Mouse (Mus musculus) MEL (cell line): ENCODE results near the gene Shroom2. TPM values are rescaled to one million over a fixed set of nuclear protein-coding genes. Genes with fewer than 3 reads are reported as not detected.

ENCODE experiments used
- DNase-seq: peaks from one replicate; pipeline ENCODE4 v3.0.0; 2011; ENCODE audit warnings: low read depth, low spot score
- H3K27ac ChIP-seq: 2 replicates; pipeline ENCODE4 v1.5.1; 2012; ENCODE audit warnings: low read depth, mild to moderate bottlenecking, control low read depth, low read length, moderate library complexity; ENCODE audit not compliant: control insufficient read depth
- H3K27me3 ChIP-seq, 2 experiments: fragments of 150-350 bp in 1 of 2; sonication (generic) in 1 of 2; 2 replicates each; pipeline ENCODE4 v1.6.1; 2012; ENCODE audit warnings: low read length in 2 of 2, mild to moderate bottlenecking in 2 of 2, improper control_type of control experiment in 1 of 2, moderate library complexity in 1 of 2; ENCODE audit not compliant: insufficient read depth in 2 of 2, control insufficient read depth in 1 of 2
- H3K36me3 ChIP-seq, 2 experiments: 2 replicates each; pipeline ENCODE4 v1.6.1; 2012 to 2014; ENCODE audit warnings: low read length in 2 of 2, improper control_type of control experiment in 1 of 2, inconsistent platforms in 1 of 2, mild to moderate bottlenecking in 1 of 2; ENCODE audit not compliant: insufficient read depth in 2 of 2, control insufficient read depth in 1 of 2
- H3K4me1 ChIP-seq, 2 experiments: fragments of 150-350 bp in 1 of 2; sonication (generic) in 1 of 2; 2 replicates each; pipeline ENCODE4 v1.6.1; 2012; ENCODE audit warnings: low read length in 2 of 2, improper control_type of control experiment in 1 of 2, mild to moderate bottlenecking in 1 of 2; ENCODE audit not compliant: insufficient read depth in 2 of 2, control insufficient read depth in 1 of 2
- H3K4me3 ChIP-seq, 2 experiments: fragments of 150-350 bp in 1 of 2; sonication (generic) in 1 of 2; 2 replicates each; pipeline ENCODE4 v1.5.1; 2012; ENCODE audit warnings: low read depth in 2 of 2, low read length in 2 of 2, mild to moderate bottlenecking in 2 of 2, moderate library complexity in 2 of 2, control low read depth in 1 of 2, improper control_type of control experiment in 1 of 2; ENCODE audit not compliant: control insufficient read depth in 1 of 2, insufficient read depth in 1 of 2
- H3K79me2 ChIP-seq: 2 replicates; pipeline ENCODE4 v1.6.1; 2012; ENCODE audit warnings: mild to moderate bottlenecking, low read length, moderate library complexity; ENCODE audit not compliant: control insufficient read depth, poor library complexity, insufficient read depth
- H3K9ac ChIP-seq: 2 replicates; pipeline ENCODE4 v1.6.1; 2012; ENCODE audit warnings: low read depth, mild to moderate bottlenecking, control low read depth, low read length, moderate library complexity; ENCODE audit not compliant: control insufficient read depth, poor library complexity, severe bottlenecking
- H3K9me3 ChIP-seq: fragments of 150-350 bp; sonication (generic); replicated peaks from 2 replicates; pipeline ENCODE4 v1.6.1; 2012; ENCODE audit warnings: mild to moderate bottlenecking, low read length, improper control_type of control experiment, moderate library complexity; ENCODE audit not compliant: insufficient read depth
- BHLHE40 ChIP-seq: IDR thresholded peaks from 2 replicates; pipeline ENCODE4 v1.6.1; 2012; ENCODE audit warnings: low read depth, mild to moderate bottlenecking, inconsistent platforms, low read length, improper control_type of control experiment, borderline replicate concordance
- CHD1 ChIP-seq: IDR thresholded peaks from 2 replicates; pipeline ENCODE4 v1.6.1; 2012; ENCODE audit warnings: low read depth, mild to moderate bottlenecking, inconsistent platforms, low read length, improper control_type of control experiment
- CTCF ChIP-seq, 3 experiments: IDR thresholded peaks in 2 of 3; conservative IDR thresholded peaks in 1 of 3; 2 replicates each; pipeline ENCODE4 v1.5.1; 2011 to 2012; ENCODE audit warnings: low read length in 3 of 3, low read depth in 2 of 3, mild to moderate bottlenecking in 2 of 3, improper control_type of control experiment in 1 of 3, inconsistent platforms in 1 of 3, mixed read lengths in 1 of 3, moderate library complexity in 1 of 3; ENCODE audit not compliant: control insufficient read depth in 1 of 3, insufficient read depth in 1 of 3, poor library complexity in 1 of 3, severe bottlenecking in 1 of 3
- E2F4 ChIP-seq: IDR thresholded peaks from 2 replicates; pipeline ENCODE4 v1.6.1; 2011; ENCODE audit warnings: low read depth, low read length, improper control_type of control experiment, borderline replicate concordance
- ELF1 ChIP-seq: IDR thresholded peaks from 2 replicates; pipeline ENCODE4 v1.6.1; 2014; ENCODE audit warnings: low read depth, mild to moderate bottlenecking, inconsistent platforms, low read length, improper control_type of control experiment, moderate library complexity
- EP300 ChIP-seq, 2 experiments: IDR thresholded peaks; 2 replicates each; pipeline ENCODE4 v1.6.1; 2011; ENCODE audit warnings: improper control_type of control experiment in 2 of 2, low read length in 2 of 2, low read depth in 1 of 2, mild to moderate bottlenecking in 1 of 2
- ETS1 ChIP-seq: IDR thresholded peaks from 2 replicates; pipeline ENCODE4 v1.6.1; 2012; ENCODE audit warnings: low read depth, mild to moderate bottlenecking, inconsistent platforms, low read length, improper control_type of control experiment, moderate library complexity
- GATA1 ChIP-seq: IDR thresholded peaks from 2 replicates; pipeline ENCODE4 v1.6.1; 2011; ENCODE audit warnings: low read depth, low read length, improper control_type of control experiment
- HCFC1 ChIP-seq: IDR thresholded peaks from 2 replicates; pipeline ENCODE4 v1.6.1; 2012; ENCODE audit warnings: low read depth, mild to moderate bottlenecking, inconsistent platforms, low read length, improper control_type of control experiment, moderate library complexity
- MAX ChIP-seq: IDR thresholded peaks from 2 replicates; pipeline ENCODE4 v1.6.1; 2011; ENCODE audit warnings: low read length, improper control_type of control experiment
- MXI1 ChIP-seq: IDR thresholded peaks from 2 replicates; pipeline ENCODE4 v1.6.1; 2011; ENCODE audit warnings: mild to moderate bottlenecking, low read depth, low read length, improper control_type of control experiment
- MYB ChIP-seq: IDR thresholded peaks from 2 replicates; pipeline ENCODE4 v1.6.1; 2011; ENCODE audit warnings: mild to moderate bottlenecking, low read depth, low read length, improper control_type of control experiment
- NELFE ChIP-seq: IDR thresholded peaks from 2 replicates; pipeline ENCODE4 v1.6.1; 2011; ENCODE audit warnings: low read depth, low read length, improper control_type of control experiment
- POLR2AphosphoS5 ChIP-seq: IDR thresholded peaks from 2 replicates; pipeline ENCODE4 v1.6.1; 2012; ENCODE audit warnings: low read depth, borderline replicate concordance, mild to moderate bottlenecking, inconsistent platforms, low read length, moderate library complexity, mixed read lengths
- RCOR1 ChIP-seq: IDR thresholded peaks from 2 replicates; pipeline ENCODE4 v1.6.1; 2012; ENCODE audit warnings: low read depth, mild to moderate bottlenecking, inconsistent platforms, low read length, improper control_type of control experiment
- SMC3 ChIP-seq: IDR thresholded peaks from 2 replicates; pipeline ENCODE4 v1.6.1; 2011; ENCODE audit warnings: low read depth, low read length, improper control_type of control experiment
- TAL1 ChIP-seq: IDR thresholded peaks from 2 replicates; pipeline ENCODE4 v1.6.1; 2012; ENCODE audit warnings: mild to moderate bottlenecking, inconsistent platforms, low read length, moderate library complexity, mixed read lengths
- TBP ChIP-seq: IDR thresholded peaks from 2 replicates; pipeline ENCODE4 v1.8.0; 2011; ENCODE audit warnings: low read depth, low read length, improper control_type of control experiment
- UBTF ChIP-seq: IDR thresholded peaks from 2 replicates; pipeline ENCODE4 v1.6.1; 2012; ENCODE audit warnings: low read depth, mild to moderate bottlenecking, inconsistent platforms, low read length, improper control_type of control experiment, moderate library complexity, borderline replicate concordance; ENCODE audit not compliant: insufficient read depth
- USF1 ChIP-seq: IDR thresholded peaks from 2 replicates; pipeline ENCODE4 v1.6.1; 2014; ENCODE audit warnings: low read depth, mild to moderate bottlenecking, inconsistent platforms, low read length, improper control_type of control experiment, moderate library complexity
- USF2 ChIP-seq, 2 experiments: IDR thresholded peaks; 2 replicates each; pipeline ENCODE4 v1.6.1; 2011 to 2012; ENCODE audit warnings: improper control_type of control experiment in 2 of 2, low read length in 2 of 2, borderline replicate concordance in 1 of 2, inconsistent platforms in 1 of 2, low read depth in 1 of 2, mild to moderate bottlenecking in 1 of 2; ENCODE audit not compliant: insufficient read depth in 1 of 2
- ZC3H11A ChIP-seq: IDR thresholded peaks from 2 replicates; pipeline ENCODE4 v1.6.1; 2012; ENCODE audit warnings: low read depth, mild to moderate bottlenecking, inconsistent platforms, low read length, improper control_type of control experiment
- ZKSCAN1 ChIP-seq: IDR thresholded peaks from 2 replicates; pipeline ENCODE4 v1.6.1; 2012; ENCODE audit warnings: low read depth, mild to moderate bottlenecking, inconsistent platforms, low read length, improper control_type of control experiment, moderate library complexity
- ZMIZ1 ChIP-seq: IDR thresholded peaks from 2 replicates; pipeline ENCODE4 v1.6.1; 2012; ENCODE audit warnings: low read depth, mild to moderate bottlenecking, inconsistent platforms, low read length, improper control_type of control experiment, moderate library complexity
- ZNF384 ChIP-seq: IDR thresholded peaks from 2 replicates; pipeline ENCODE4 v1.6.1; 2012; ENCODE audit warnings: low read depth, mild to moderate bottlenecking, inconsistent platforms, low read length, improper control_type of control experiment
- polyA plus RNA-seq, 2 experiments: library from polyadenylated mRNA; stranded (reverse) in 1 of 2; unstranded in 1 of 2; fragments of >175 nt in 1 of 2; fragments of >200 nt in 1 of 2; gene quantifications; 2 replicates each; pipeline versions ENCODE4 v1.2.1 to v1.2.4; 2012; ENCODE audit warnings: low replicate concordance in 2 of 2, low read depth in 1 of 2; ENCODE audit not compliant: insufficient read length in 2 of 2, insufficient read depth in 1 of 2, missing spikeins in 1 of 2
- total RNA-seq: library from RNA; depleted of rRNA; stranded (reverse); fragments of 300-350 nt; gene quantifications from 2 replicates; pipeline ENCODE4 v1.2.3, GENCODE M21; 2012

The Shroom2 gene
- total and polyA plus RNA-seq, 3 experiments: not detected

DNA sequence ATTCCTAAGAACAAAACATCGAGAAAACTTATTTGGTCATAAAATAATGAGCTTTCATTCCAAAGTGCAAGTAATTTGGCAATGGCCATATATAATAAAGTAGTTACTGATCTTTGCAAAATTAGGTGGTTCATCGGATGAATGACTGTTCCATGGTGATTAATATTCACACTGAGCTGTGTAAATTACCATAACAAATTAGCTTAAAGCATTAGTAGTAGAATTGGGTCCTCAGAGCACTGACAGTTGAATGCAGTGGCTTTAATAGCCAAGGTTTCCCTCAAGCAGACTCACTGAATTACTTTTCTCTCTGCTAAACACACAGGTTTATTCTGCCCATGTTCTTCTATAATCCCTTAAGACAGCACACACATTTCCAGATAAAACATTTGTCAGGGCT is 23.3 kb downstream of the Shroom2 start:
- Histone ChIP-seq H3K79me2 (no peaks in the 10 kb centered on the region), H3K9me3 (no peaks in the 10 kb centered on the region), H3K4me1 (no peaks in the 10 kb centered on the region), H3K4me3 (no peak overlapping the region), H3K27ac (no peak overlapping the region), H3K9ac (no peak overlapping the region), H3K27me3 (no peaks in the 10 kb centered on the region), H3K36me3 (no peaks in the 10 kb centered on the region)
- no peak for DNase-seq
- TF ChIP-seq ETS1 (no peak), ZC3H11A (no peak), ELF1 (no peak), NELFE (no peak), MXI1 (no peak), EP300 (IDR thresholded peaks at IDR 0.05; ENCODE audit: low read depth in 1 of 2, low read length in 2 of 2) (no peak), POLR2AphosphoS5 (no peak), CHD1 (no peak), HCFC1 (no peak), RCOR1 (no peak), MYB (no peak), TBP (no peak), ZMIZ1 (no peak), USF1 (no peak), BHLHE40 (no peak), SMC3 (no peak)

DNA sequence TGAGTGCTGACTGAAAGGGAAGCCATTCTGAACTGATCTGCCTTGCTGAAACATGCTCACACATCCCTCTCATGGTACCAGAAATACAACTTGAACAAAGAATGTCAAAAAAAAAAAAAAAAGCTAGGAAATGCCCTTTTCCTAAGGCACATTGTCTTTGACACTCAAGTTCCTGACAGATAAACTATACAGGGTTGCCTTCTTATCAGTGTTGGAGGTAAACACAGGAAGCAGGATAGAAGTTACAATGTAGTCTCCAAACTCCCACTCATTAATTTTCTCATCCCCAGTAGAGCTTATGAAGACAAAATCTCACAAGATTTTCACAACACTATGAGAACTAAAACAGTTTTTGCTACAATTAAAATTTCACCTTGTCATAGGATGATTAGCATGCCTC is 25.6 kb downstream of the Shroom2 start:
- H3K27me3 ChIP-seq: no peaks in the 10 kb centered on the region
- H3K36me3 ChIP-seq: no peaks in the 10 kb centered on the region
- no peaks in the 10 kb centered on the region for H3K9me3 ChIP-seq
- no peak for TF ChIP-seq ZC3H11A
- TF ChIP-seq BHLHE40: no peak
- no peak for TF ChIP-seq ZNF384
- no peak for TF ChIP-seq MYB
- no peak for TF ChIP-seq CHD1
- TF ChIP-seq MXI1: no peak
- TF ChIP-seq SMC3: no peak
- no peak for TF ChIP-seq ZKSCAN1
- no peak for TF ChIP-seq CTCF (IDR thresholded peaks at IDR 0.05 in 2 of 3, conservative IDR thresholded peaks at IDR 0.05 in 1 of 3; ENCODE audit: control insufficient read depth in 1 of 3, insufficient read depth in 1 of 3, low read depth in 2 of 3, low read length in 3 of 3, poor library complexity in 1 of 3, severe bottlenecking in 1 of 3)
- TF ChIP-seq MAX: no peak
- no peak for TF ChIP-seq GATA1
- no peak for TF ChIP-seq TAL1
- TF ChIP-seq USF1: no peak
- TF ChIP-seq UBTF: no peak
- TF ChIP-seq E2F4: no peak
- no peak for TF ChIP-seq ELF1
- no peak for TF ChIP-seq USF2 (IDR thresholded peaks at IDR 0.05; ENCODE audit: borderline replicate concordance in 1 of 2, insufficient read depth in 1 of 2, low read depth in 1 of 2, low read length in 2 of 2)
- TF ChIP-seq, all 39 proteins: peak for 0
- DNase-seq: no peak
- H3K27ac ChIP-seq: no peak overlapping the region
- no peak overlapping the region for H3K4me3 ChIP-seq
- no peaks in the 10 kb centered on the region for H3K4me1 ChIP-seq
- no peak overlapping the region for H3K9ac ChIP-seq
- H3K79me2 ChIP-seq: no peaks in the 10 kb centered on the region
